Mouse (Mus musculus): ENCODE results near the gene Serpina3k. TPM values are rescaled to one million over a fixed set of nuclear protein-coding genes. Genes with fewer than 3 reads are reported as not detected.
"Not testable (repeated sequence)": the region's sequence is repeated elsewhere in the genome, so short reads cannot be mapped to it uniquely, and the experiment has no call there.

The Serpina3k gene
- polyA plus RNA-seq, 1 experiment from 2014 or later: not detected

GRCm38 (mm10) chr12:104347091-104347490 is 8.8 kb downstream of the Serpina3k start:
- WGBS: 79% methylated on average over 2 of the region's 2 CpGs

GRCm38 (mm10) chr12:104351812-104352211 is 13.5 kb downstream of the Serpina3k start:
- not testable (repeated sequence) for H3K4me2 ChIP-seq; H3K27me3 ChIP-seq; H3K36me3 ChIP-seq; H3K4me1 ChIP-seq; H3K9me3 ChIP-seq; H3K9ac ChIP-seq; H3K27ac ChIP-seq; ATAC-seq (ENCODE audit: borderline replicate concordance, extremely low read depth, low FRiP score, low TSS enrichment); H3K4me3 ChIP-seq
- WGBS: 28% methylated on average over 3 of the region's 3 CpGs

More at GRCm38 (mm10) chr12:104347091-104347490, 8.8 kb downstream of the Serpina3k start:
- no peak overlapping the region for H3K4me2 ChIP-seq
- no peaks in the 10 kb centered on the region for H3K27me3 ChIP-seq
- H3K9me3 ChIP-seq: no peaks in the 10 kb centered on the region
- no peak overlapping the region for H3K9ac ChIP-seq
- H3K4me3 ChIP-seq: no peak overlapping the region
- no peak overlapping the region for H3K27ac ChIP-seq
- H3K36me3 ChIP-seq: no peaks in the 10 kb centered on the region
- ATAC-seq (ENCODE audit: borderline replicate concordance, extremely low read depth, low FRiP score, low TSS enrichment): no peak
- H3K4me1 ChIP-seq: no peaks in the 10 kb centered on the region

- Histone ChIP-seq H3K9ac (no peak overlapping the region), H3K4me1 (no peaks in the 10 kb centered on the region), H3K4me3 (no peak overlapping the region), H3K27ac (no peak overlapping the region), H3K36me3 (no peaks in the 10 kb centered on the region), H3K9me3 (no peaks in the 10 kb centered on the region), H3K4me2 (no peak overlapping the region), H3K27me3 (no peaks in the 10 kb centered on the region)
- ATAC-seq (ENCODE audit: borderline replicate concordance, extremely low read depth, low FRiP score, low TSS enrichment): no peak
- 74% methylated on average over 3 of the region's 3 CpGs for WGBS
Measured at GRCm38 (mm10) chr12:104356006-104356405, 17.7 kb downstream of the Serpina3k start.

- no peak for ATAC-seq (ENCODE audit: borderline replicate concordance, extremely low read depth, low FRiP score, low TSS enrichment)
- WGBS: 83% methylated on average over 3 of the region's 3 CpGs
- no peaks in the 10 kb centered on the region for H3K27me3 ChIP-seq
- no peaks in the 10 kb centered on the region for H3K36me3 ChIP-seq
- no peaks in the 10 kb centered on the region for H3K4me1 ChIP-seq
- no peaks in the 10 kb centered on the region for H3K9me3 ChIP-seq
- H3K4me3 ChIP-seq: no peak overlapping the region
- no peak overlapping the region for H3K27ac ChIP-seq
- H3K9ac ChIP-seq: no peak overlapping the region
- no peak overlapping the region for H3K4me2 ChIP-seq
Measured at GRCm38 (mm10) chr12:104369986-104370385, 31.7 kb downstream of the Serpina3k start.

- not testable (repeated sequence) for H3K4me3 ChIP-seq; H3K36me3 ChIP-seq; H3K9me3 ChIP-seq; H3K4me2 ChIP-seq; ATAC-seq (ENCODE audit: borderline replicate concordance, extremely low read depth, low FRiP score, low TSS enrichment); H3K27ac ChIP-seq; H3K27me3 ChIP-seq; H3K9ac ChIP-seq; H3K4me1 ChIP-seq
- whole genome bisulfite sequencing: 76% methylated on average over 5 of the region's 5 CpGs
Measured at GRCm38 (mm10) chr12:104377179-104377578, 38.9 kb downstream of the Serpina3k start.

- H3K27me3 ChIP-seq; H3K9me3 ChIP-seq; ATAC-seq (ENCODE audit: borderline replicate concordance, extremely low read depth, low FRiP score, low TSS enrichment); H3K36me3 ChIP-seq; H3K9ac ChIP-seq; H3K27ac ChIP-seq; H3K4me1 ChIP-seq; H3K4me3 ChIP-seq; H3K4me2 ChIP-seq: not testable (repeated sequence)
- WGBS: 63% methylated on average over 2 of the region's 2 CpGs
Measured at GRCm38 (mm10) chr12:104378351-104378750, 40.1 kb downstream of the Serpina3k start.

GRCm38 (mm10) chr12:104378815-104379214 is 40.5 kb downstream of the Serpina3k start:
- H3K27ac ChIP-seq; ATAC-seq (ENCODE audit: borderline replicate concordance, extremely low read depth, low FRiP score, low TSS enrichment); H3K4me3 ChIP-seq; H3K27me3 ChIP-seq; H3K36me3 ChIP-seq; H3K4me1 ChIP-seq; H3K4me2 ChIP-seq; H3K9me3 ChIP-seq; H3K9ac ChIP-seq: not testable (repeated sequence)
- 53% methylated on average over 5 of the region's 5 CpGs for WGBS

- ATAC-seq (ENCODE audit: borderline replicate concordance, extremely low read depth, low FRiP score, low TSS enrichment): no peak
Measured at GRCm38 (mm10) chr12:104379856-104380255, 41.6 kb downstream of the Serpina3k start.

GRCm38 (mm10) chr12:104381071-104381604 is 42.9 kb downstream of the Serpina3k start:
- ATAC-seq (ENCODE audit: borderline replicate concordance, extremely low read depth, low FRiP score, low TSS enrichment); H3K27ac ChIP-seq; H3K9ac ChIP-seq; H3K4me1 ChIP-seq; H3K9me3 ChIP-seq; H3K4me2 ChIP-seq; H3K36me3 ChIP-seq; H3K27me3 ChIP-seq; H3K4me3 ChIP-seq: not testable (repeated sequence)
- 88% methylated on average over 8 of the region's 8 CpGs for WGBS

More at GRCm38 (mm10) chr12:104379856-104380255, 41.6 kb downstream of the Serpina3k start:
- Histone ChIP-seq H3K27me3 (no peaks in the 10 kb centered on the region), H3K4me2 (no peak overlapping the region), H3K27ac (no peak overlapping the region), H3K36me3 (no peaks in the 10 kb centered on the region), H3K9me3 (no peaks in the 10 kb centered on the region), H3K9ac (no peak overlapping the region), H3K4me3 (no peak overlapping the region), H3K4me1 (no peaks in the 10 kb centered on the region)
- WGBS: 87% methylated on average over 11 of the region's 11 CpGs

- not testable (repeated sequence) for H3K9me3 ChIP-seq; H3K4me2 ChIP-seq; H3K27me3 ChIP-seq; H3K9ac ChIP-seq; H3K4me3 ChIP-seq; H3K36me3 ChIP-seq; H3K4me1 ChIP-seq; ATAC-seq (ENCODE audit: borderline replicate concordance, extremely low read depth, low FRiP score, low TSS enrichment); H3K27ac ChIP-seq
Measured at GRCm38 (mm10) chr12:104385987-104386386, 47.7 kb downstream of the Serpina3k start.

GRCm38 (mm10) chr12:104386878-104387277 is 48.6 kb downstream of the Serpina3k start:
- H3K27me3 ChIP-seq; H3K4me1 ChIP-seq; H3K4me2 ChIP-seq; H3K27ac ChIP-seq; ATAC-seq (ENCODE audit: borderline replicate concordance, extremely low read depth, low FRiP score, low TSS enrichment); H3K9ac ChIP-seq; H3K9me3 ChIP-seq; H3K36me3 ChIP-seq; H3K4me3 ChIP-seq: not testable (repeated sequence)
- 56% methylated on average over 2 of the region's 2 CpGs for WGBS

- H3K9ac ChIP-seq: no peak overlapping the region
- no peak overlapping the region for H3K27ac ChIP-seq
- no peak overlapping the region for H3K4me2 ChIP-seq
- H3K9me3 ChIP-seq: no peaks in the 10 kb centered on the region
- H3K27me3 ChIP-seq: no peaks in the 10 kb centered on the region
- no peaks in the 10 kb centered on the region for H3K36me3 ChIP-seq
- H3K4me1 ChIP-seq: no peaks in the 10 kb centered on the region
- no peak for ATAC-seq (ENCODE audit: borderline replicate concordance, extremely low read depth, low FRiP score, low TSS enrichment)
- H3K4me3 ChIP-seq: no peak overlapping the region
Measured at GRCm38 (mm10) chr12:104388477-104388876, 50.2 kb downstream of the Serpina3k start.

GRCm38 (mm10) chr12:104391057-104391456 is 52.8 kb downstream of the Serpina3k start:
- H3K9ac ChIP-seq; H3K9me3 ChIP-seq; ATAC-seq (ENCODE audit: borderline replicate concordance, extremely low read depth, low FRiP score, low TSS enrichment); H3K27me3 ChIP-seq; H3K4me2 ChIP-seq; H3K4me1 ChIP-seq; H3K27ac ChIP-seq; H3K4me3 ChIP-seq; H3K36me3 ChIP-seq: not testable (repeated sequence)
- 55% methylated on average over 2 of the region's 2 CpGs for WGBS

Data from lung, embryonic 15.5 days (tissue).